Mouse (Mus musculus): Measurements from ENCODE around the gene Jmjd6. TPM values are rescaled to one million over a fixed set of nuclear protein-coding genes. Genes with fewer than 3 reads are reported as not detected.

Gene Jmjd6
- total RNA-seq, 2 experiments from 2014 or later: 21.7 to 30.4 TPM

DNA sequence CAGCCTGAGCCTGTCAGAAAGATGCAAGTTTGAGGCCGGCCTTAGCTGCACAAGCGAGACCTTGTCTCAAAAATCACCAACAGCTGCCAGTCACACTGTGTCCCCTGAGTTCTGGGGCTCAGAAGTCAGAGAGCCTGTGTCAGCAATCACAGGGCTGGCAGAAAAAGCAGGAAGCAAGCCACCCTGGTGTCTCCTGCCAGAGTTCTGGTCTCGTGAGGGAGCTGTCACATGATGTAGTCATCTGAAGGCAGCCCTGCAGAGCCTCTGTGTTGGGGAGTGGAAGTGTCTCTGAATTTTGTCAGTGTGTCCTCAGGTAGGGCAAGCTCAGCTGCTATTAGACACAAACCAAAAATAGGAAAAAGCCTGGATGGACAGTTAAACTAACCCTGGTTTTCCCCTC, 24.9 kb upstream of the Jmjd6 start:
- intact Hi-C loops (cut with DNase I): loop anchor here (10.0 kb wide), 1 partner anchor 307 kb away; no protein-coding TSS in a partner anchor
- peak overlapping the region; percentile 69 for H3K27ac ChIP-seq
- DNase-seq: peak; percentile 82

DNA sequence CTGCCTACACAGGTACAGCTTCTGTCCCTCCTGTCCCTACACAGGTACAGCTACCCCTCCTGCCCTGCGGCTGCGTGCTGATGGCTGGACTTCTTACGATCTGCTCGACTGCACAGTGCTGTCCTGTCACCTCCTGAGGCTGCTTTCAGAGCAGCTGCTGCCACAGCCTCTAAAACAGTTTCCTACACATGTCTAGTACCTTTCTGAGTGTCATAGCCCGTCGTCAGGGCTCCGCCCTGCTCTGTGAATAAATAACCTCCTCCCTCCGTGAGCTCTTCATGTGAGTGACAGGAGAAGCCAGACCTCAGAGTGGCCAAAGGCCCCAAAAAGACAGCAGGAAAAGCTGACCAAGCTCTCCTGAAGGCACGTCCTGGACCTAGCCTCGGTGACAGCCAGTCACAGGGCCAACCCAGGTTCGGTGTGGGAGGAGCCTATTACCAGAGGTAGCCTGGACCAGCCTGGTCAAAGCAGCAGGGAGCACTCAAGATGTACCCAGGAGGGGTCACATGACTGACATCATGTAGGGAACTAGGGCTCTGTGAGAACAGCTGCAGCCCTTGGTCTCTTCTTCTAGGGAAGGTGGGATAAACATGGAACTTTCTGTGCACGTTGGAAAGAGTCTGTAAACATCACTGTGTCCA, 22.8 kb upstream of the Jmjd6 start:
- Histone ChIP-seq H3K4me3 (no peak overlapping the region), H3K27ac (no peak overlapping the region)
- no peak for TF ChIP-seq CTCF (IDR thresholded peaks at IDR 0.05)
- no peak for DNase-seq
- intact Hi-C loops (cut with DNase I): loop anchor here (10.0 kb wide), 1 partner anchor 309 kb away; no protein-coding TSS in a partner anchor

More for the DNA sequence above, 24.9 kb upstream of the Jmjd6 start:
- TF ChIP-seq CTCF (IDR thresholded peaks at IDR 0.05): no peak
- H3K4me3 ChIP-seq: no peak overlapping the region

DNA sequence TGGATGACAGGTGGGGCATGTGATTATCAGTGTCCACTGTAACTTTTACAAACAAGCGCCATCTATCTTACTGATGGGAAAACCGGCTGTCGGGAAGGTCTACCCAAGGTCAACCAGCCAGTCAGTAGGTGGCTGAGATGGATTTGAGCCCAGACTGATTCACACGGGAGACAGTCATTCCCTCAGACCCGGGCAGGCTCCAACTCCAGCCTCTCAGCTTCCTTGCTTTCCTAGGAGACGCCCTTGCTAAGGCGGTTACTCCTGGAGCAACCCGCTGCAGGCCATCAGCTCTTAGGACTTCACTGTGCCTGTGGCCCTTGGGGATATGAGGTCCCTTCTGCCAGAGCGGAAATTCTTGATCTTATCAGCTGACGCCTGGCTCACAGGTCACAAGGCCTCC, 21.2 kb upstream of the Jmjd6 start:
- Histone ChIP-seq H3K27ac (peak overlapping the region; percentile 12; the same call in 1 of the 2 replicates), H3K4me3 (no peak overlapping the region)
- no peak for TF ChIP-seq CTCF (IDR thresholded peaks at IDR 0.05)
- intact Hi-C loops (cut with DNase I): loop anchor here (10.0 kb wide), 1 partner anchor 310 kb away; no protein-coding TSS in a partner anchor
- no peak for DNase-seq

DNA sequence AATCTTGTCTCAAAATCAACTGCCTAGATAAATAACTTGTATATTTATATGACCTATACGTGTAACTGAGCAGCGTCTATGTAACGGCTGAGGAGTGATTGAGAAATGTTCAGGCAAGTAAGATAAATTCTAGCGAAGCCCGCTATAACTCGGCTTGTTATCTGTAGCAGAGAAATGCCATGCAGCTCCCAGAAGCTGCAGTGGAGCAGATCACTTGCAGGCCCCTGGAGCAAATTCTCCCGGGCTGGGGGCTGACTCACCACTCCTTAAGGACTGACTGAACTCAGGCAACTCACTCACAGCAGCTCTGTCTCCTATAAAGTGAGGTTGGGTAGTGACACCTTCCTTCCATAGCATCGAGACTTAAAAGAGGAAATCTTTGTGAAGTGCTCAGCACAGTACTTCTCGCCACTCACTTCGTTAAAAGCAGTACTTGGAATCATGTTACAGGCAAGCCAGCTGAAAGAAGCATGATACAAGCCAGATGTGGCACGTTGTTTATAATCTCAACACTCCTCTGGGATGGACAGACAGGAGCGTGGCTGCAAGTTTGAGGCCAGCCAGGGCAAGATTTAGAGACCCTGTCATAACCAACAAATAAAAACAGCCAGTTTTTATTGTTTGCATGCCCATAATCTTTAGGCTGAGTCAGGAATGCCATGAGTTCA, 14.1 kb upstream of the Jmjd6 start:
- Histone ChIP-seq H3K4me3 (no peak overlapping the region), H3K27ac (no peak overlapping the region)
- no peak for DNase-seq
- intact Hi-C loops (cut with DNase I): no loop called here
- TF ChIP-seq CTCF (IDR thresholded peaks at IDR 0.05): no peak

DNA sequence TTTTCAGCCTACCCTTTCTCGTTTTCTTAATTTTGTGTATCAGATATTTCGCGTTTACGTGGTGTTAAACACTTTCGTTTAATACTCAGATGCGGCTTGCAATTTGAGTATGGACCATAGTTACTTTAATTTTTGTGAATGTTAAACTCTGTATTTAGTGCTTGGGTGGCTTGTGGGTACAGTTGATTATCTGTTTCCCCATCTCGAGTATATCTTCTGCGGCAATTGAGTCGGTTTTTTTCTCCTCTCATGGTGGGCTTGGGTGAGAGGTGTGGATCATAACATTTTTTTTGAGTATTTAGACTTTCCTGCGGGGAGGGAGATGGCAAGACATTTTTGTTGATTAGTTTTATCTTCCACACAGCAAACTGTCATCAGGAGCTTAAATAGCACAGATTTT, 11.0 kb upstream of the Jmjd6 start:
- intact Hi-C loops (cut with DNase I): no loop called here
- no peak for DNase-seq
- no peak for TF ChIP-seq CTCF (IDR thresholded peaks at IDR 0.05)
- H3K4me3 ChIP-seq: peak overlapping the region; percentile 93
- H3K27ac ChIP-seq: peak overlapping the region; percentile 99

DNA sequence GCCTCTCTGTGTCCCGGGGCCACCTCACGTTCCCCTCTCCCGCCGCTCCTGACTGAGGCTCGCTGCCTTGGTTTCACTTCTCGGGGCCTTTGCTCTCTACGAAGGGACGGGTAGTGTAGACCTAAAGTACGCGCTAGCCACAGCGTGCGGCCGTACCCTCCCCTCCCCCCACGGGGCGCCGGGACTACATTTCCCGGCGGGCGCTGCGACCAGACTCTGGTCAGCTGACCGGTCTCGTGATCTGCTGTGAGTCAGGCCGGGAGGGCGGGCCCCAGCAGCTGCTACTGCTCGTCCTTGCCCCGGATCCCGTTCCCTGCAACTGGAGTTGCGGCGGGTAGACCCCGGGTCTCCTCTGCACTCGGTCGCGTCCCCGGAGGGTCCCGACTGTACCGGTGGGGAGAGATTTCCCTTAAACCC, 10.3 kb upstream of the Jmjd6 start:
- peak; percentile 99 for DNase-seq
- intact Hi-C loops (cut with DNase I): no loop called here
- H3K4me3 ChIP-seq: peak overlapping the region; percentile 93
- H3K27ac ChIP-seq: peak overlapping the region; percentile 99
- no peak for TF ChIP-seq CTCF (IDR thresholded peaks at IDR 0.05)

DNA sequence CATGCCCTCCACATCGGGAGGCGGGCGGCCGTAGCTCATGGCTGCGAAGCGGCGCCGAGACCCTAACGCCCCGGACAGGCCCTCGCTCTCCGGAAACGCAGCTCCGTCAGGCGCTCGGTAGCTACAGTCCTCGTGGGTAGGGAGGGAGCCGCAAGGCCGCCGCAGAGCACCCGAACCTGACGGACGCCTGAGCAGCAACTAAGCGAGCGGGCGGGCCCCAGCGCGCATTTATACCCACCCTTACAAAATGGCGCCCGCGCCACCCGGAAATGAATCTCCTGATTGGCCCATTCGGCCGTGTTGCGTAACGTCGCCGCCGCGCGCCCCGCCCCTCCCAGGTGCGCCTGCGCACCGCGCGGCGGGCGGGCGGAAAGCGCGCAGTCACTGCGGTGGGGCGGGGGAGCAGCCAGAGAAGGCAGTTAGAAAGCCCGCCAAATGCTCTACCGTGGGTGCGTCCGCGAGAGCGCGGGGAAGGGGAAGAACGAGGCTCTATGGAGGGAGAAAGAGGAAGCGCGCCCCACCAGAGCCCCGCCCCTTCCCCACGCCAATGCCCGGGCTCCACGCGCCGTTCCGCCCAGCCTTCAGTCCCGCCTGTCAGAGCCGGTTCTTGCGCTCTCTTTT, 9.8 kb upstream of the Jmjd6 start, which contains the start of gene Srsf2:
Gene Srsf2 (minus strand): TSS at position 204 of the 621 bp plus-strand sequence.
- peak; percentile 97 for DNase-seq
- TF ChIP-seq CTCF (IDR thresholded peaks at IDR 0.05): no peak
- intact Hi-C loops (cut with DNase I): loop anchor here (1.0 kb wide), 1 partner anchor 10 kb away; the partner anchor contains the start of genes Jmjd6 and Mettl23
- peak within 1 kb of the TSS; percentile 99 for H3K27ac ChIP-seq
- peak within 1 kb of the TSS; percentile 93 for H3K4me3 ChIP-seq

DNA sequence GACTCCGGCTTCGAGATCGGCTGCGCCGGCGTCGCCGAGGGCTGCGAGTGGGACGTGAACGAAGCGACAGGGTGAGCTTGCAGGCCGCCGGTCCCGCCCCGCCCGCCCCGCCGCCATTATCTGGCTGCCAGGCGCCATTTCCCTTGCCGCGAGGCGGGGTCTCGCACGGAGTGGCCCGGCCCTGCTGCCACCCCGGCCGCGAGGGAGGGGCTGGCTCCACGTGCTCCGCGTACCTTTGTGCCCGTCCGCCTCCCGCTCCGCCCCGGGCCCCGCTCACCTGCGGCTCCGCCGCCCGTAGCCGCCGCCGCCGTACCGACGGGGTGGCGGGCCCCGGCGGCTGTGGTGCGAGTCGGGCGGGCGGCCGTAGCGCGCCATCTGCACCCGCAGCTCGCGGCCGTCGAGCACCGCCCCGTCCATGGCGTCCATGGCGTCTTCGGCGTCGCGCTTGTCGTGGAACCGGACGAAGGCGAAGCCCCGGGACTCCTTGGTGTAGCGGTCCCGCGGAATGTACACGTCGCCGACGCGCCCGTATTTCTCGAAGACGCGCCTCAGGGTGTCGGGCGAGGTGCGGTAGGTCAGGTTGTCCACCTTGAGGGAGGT, 9.1 kb upstream of the Jmjd6 start, which contains the start of gene Mfsd11:
Gene Mfsd11 (plus strand): TSS at position 150 of the 600 bp plus-strand sequence.
- H3K27ac ChIP-seq: peak within 1 kb of the TSS; percentile 99
- no peak for TF ChIP-seq CTCF (IDR thresholded peaks at IDR 0.05)
- H3K4me3 ChIP-seq: peak within 1 kb of the TSS; percentile 93
- intact Hi-C loops (cut with DNase I): loop anchor here (1.0 kb wide), 1 partner anchor 9 kb away; the partner anchor contains the start of genes Jmjd6 and Mettl23
- peak; percentile 90 for DNase-seq

DNA sequence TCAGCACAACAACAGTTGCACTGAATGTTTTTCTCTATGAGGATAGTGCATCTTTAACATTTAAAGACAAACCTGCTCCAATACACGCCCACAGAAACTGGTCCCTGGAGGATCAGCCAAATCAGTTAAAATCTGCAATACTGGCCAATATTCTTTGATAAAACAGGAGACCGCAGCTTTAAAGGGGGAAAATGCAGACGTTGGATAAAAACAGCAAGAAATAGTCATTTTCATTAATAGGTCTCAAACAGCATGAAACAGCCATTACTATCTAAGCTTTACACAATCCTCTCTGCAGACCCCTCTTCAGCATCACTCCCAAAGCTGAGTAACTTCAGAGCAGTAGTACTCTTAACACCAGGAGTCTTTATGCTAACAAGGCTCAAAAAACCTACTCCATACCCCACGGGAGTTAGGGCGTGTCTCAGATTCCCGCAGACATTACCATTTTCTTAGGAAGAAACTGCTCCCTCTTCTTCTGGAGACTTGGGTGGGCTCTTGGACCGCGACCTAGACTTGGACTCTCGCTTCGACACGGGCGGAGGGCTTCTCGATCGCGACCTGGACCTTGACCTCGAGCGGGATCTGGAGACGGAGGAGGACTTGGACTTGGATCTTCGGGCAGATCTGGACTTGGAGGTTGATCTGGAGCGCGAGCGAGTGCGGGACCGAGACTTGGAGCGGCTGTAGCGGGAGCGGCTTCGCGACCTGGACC, 8.5 kb upstream of the Jmjd6 start:
- Histone ChIP-seq H3K27ac (peak overlapping the region; percentile 99), H3K4me3 (peak overlapping the region; percentile 93)
- intact Hi-C loops (cut with DNase I): loop anchor here (1.0 kb wide), 1 partner anchor 8 kb away; the partner anchor contains the start of genes Jmjd6 and Mettl23
- no peak for TF ChIP-seq CTCF (IDR thresholded peaks at IDR 0.05)
- DNase-seq: no peak

DNA sequence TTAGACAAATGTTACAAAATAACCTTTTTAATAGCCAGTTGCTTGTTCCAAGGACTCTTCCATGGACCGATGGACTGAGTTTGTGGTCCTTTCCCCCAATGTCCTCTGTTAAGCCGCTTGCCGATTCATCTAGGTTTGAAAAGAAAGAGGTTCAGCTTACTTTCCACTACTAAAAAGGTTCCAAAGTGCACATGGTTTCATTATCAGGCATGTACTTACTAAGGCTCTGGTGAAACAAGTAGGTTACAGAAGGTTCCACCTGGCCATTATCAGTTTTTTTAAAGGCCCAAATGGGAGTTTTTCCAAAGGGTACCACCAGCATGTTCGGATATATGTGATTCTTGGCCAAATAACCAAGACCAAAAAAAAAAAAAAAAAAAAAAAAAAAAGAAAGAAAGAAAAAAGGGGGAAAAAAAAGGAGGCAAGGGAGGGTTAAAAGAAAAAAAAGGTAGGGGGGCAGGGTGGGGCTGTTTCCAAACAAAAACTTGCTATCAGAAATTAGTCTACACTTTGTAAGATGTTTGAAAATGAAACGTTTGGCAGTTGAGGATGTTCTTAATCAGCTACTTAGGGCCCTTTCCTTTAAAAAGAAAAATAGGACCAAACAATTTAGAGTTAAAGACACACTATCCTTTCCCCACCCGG, 7.7 kb upstream of the Jmjd6 start:
- DNase-seq: no peak
- peak overlapping the region; percentile 93 for H3K4me3 ChIP-seq
- intact Hi-C loops (cut with DNase I): no loop called here
- TF ChIP-seq CTCF (IDR thresholded peaks at IDR 0.05): no peak
- peak overlapping the region; percentile 99 for H3K27ac ChIP-seq

DNA sequence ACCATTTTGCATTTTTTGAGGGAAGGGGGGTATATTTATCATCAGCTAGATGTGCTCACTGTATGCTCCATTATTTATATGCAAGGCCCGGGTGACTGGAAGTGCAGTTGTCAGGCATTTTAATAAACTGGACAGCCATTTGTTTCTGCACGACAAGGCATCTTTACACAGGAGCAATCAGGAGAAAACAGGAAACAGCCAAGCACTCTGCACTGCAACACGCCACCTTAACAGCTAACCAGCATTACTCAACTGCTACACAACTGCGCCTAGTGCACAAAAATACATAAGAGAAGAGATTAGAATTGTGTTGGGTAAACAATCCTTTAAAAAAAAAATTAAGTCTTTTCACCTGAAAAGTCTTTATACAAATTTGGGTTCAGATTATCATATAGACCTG, 6.8 kb upstream of the Jmjd6 start:
- intact Hi-C loops (cut with DNase I): no loop called here
- Histone ChIP-seq H3K4me3 (peak overlapping the region; percentile 93), H3K27ac (no peak overlapping the region)
- DNase-seq: no peak
- TF ChIP-seq CTCF (IDR thresholded peaks at IDR 0.05): no peak
